In genomic region chr2:152941106-152941505, GRCm38 (mm10) we compare ENCODE assay signal across 35 mouse cellular contexts. TPM values are rescaled to one million over a fixed set of nuclear protein-coding genes. Genes with fewer than 3 reads are reported as not detected.
"Had no signal": no experiment of that assay in that cellular context is flagged by ENCODE, and none has a peak within 500 bp of the region (broad histone marks: within the 10 kb centered on the region; RNA-seq: fewer than 3 reads in every experiment).

No protein-coding gene starts in this region.

- ATAC-seq: liver, embryonic 12.5 days; liver, postnatal 0 days; lung, postnatal 0 days; midbrain, embryonic 13.5 days; midbrain, embryonic 16.5 days had no signal

- H3K4me3 ChIP-seq: limb, embryonic 10.5 days; limb, embryonic 12.5 days; limb, embryonic 13.5 days; limb, embryonic 15.5 days; liver, embryonic 12.5 days; liver, embryonic 13.5 days; liver, embryonic 15.5 days; lung, embryonic 15.5 days; midbrain, embryonic 10.5 days; midbrain, embryonic 12.5 days; midbrain, embryonic 13.5 days; midbrain, embryonic 15.5 days; myocyte had no signal

- H3K9ac ChIP-seq: limb, embryonic 12.5 days; limb, embryonic 13.5 days; limb, embryonic 15.5 days; liver, embryonic 12.5 days; liver, embryonic 13.5 days; liver, embryonic 14.5 days; liver, embryonic 15.5 days; liver, postnatal 0 days; lung, embryonic 14.5 days; lung, embryonic 15.5 days; midbrain, embryonic 12.5 days; midbrain, embryonic 13.5 days; midbrain, embryonic 15.5 days had no signal

- DNase-seq: left cerebral cortex, postnatal 4 days; liver; liver, embryonic 13.5 days; liver, postnatal 0 days; lung, adult 18-20 months; lung, adult 2 months; lung, embryonic 14.5 days; lung, postnatal 10 days; lung, postnatal 14 days; lung, postnatal 36 days; midbrain, embryonic 14.5 days had no signal

- H3K4me2 ChIP-seq: limb, embryonic 12.5 days; limb, embryonic 13.5 days; limb, embryonic 15.5 days; liver, embryonic 11.5 days; liver, embryonic 12.5 days; liver, embryonic 13.5 days; liver, embryonic 15.5 days; lung, embryonic 14.5 days; lung, embryonic 15.5 days; midbrain, embryonic 11.5 days; midbrain, embryonic 12.5 days; midbrain, embryonic 13.5 days; midbrain, embryonic 15.5 days had no signal

- H3K36me3 ChIP-seq: limb, embryonic 10.5 days; limb, embryonic 12.5 days; limb, embryonic 13.5 days; limb, embryonic 15.5 days; liver, embryonic 12.5 days; liver, embryonic 13.5 days; liver, embryonic 15.5 days; lung, embryonic 15.5 days; midbrain, embryonic 10.5 days; midbrain, embryonic 12.5 days; midbrain, embryonic 13.5 days; midbrain, embryonic 15.5 days had no signal

- H3K4me1 ChIP-seq: liver, embryonic 13.5 days; liver, embryonic 15.5 days had no signal

- H3K27ac ChIP-seq: limb, embryonic 10.5 days; limb, embryonic 12.5 days; limb, embryonic 13.5 days; limb, embryonic 15.5 days; liver, embryonic 12.5 days; liver, embryonic 13.5 days; liver, embryonic 14.5 days; liver, embryonic 15.5 days; lung, embryonic 15.5 days; macrophage; midbrain, embryonic 10.5 days; midbrain, embryonic 12.5 days; midbrain, embryonic 13.5 days; midbrain, embryonic 15.5 days had no signal

- H3K9me3 ChIP-seq: limb, embryonic 10.5 days; limb, embryonic 12.5 days; limb, embryonic 13.5 days; limb, embryonic 15.5 days; liver, embryonic 12.5 days; liver, embryonic 13.5 days; liver, embryonic 15.5 days; lung, embryonic 15.5 days; megakaryocyte, embryonic 14.5 days; midbrain, embryonic 10.5 days; midbrain, embryonic 12.5 days; midbrain, embryonic 13.5 days; midbrain, embryonic 15.5 days had no signal

RNA-seq across cellular contexts. Expression of gene Foxs1, which starts 8.1 kb away (rescaled TPM):
- polyA plus RNA-seq: limb, embryonic 12.5 days; liver, embryonic 12.5 days; macrophage had no signal

RNA-seq across cellular contexts. Expression of gene Dusp15, which starts 10.4 kb away (rescaled TPM):
- polyA plus RNA-seq: liver, adult 2 months; liver, embryonic 11.5 days; liver, embryonic 12.5 days; liver, embryonic 13.5 days; liver, embryonic 15.5 days; liver, embryonic 16.5 days; liver, postnatal 0 days; lung, embryonic 16.5 days; lung, postnatal 0 days; macrophage had no signal

RNA-seq across cellular contexts. Expression of gene Ttll9, which starts 21.2 kb away (rescaled TPM):
- polyA plus RNA-seq: macrophage, myocyte had no signal

RNA-seq across cellular contexts. Expression of gene Mylk2, which starts 30.0 kb away (rescaled TPM):
- polyA plus RNA-seq: limb, embryonic 10.5 days; limb, embryonic 11.5 days; limb, embryonic 12.5 days; liver, adult 2 months; liver, embryonic 11.5 days; liver, embryonic 12.5 days; liver, embryonic 13.5 days; liver, embryonic 14.5 days; liver, postnatal 0 days; lung, embryonic 14.5 days; macrophage; midbrain, embryonic 11.5 days; midbrain, embryonic 12.5 days; midbrain, embryonic 14.5 days; midbrain, embryonic 15.5 days; midbrain, postnatal 0 days had no signal
